Mouse (Mus musculus) intestine, embryonic 14.5 days (tissue): Measurements from ENCODE around the gene Agmat. TPM values are rescaled to one million over a fixed set of nuclear protein-coding genes. Genes with fewer than 3 reads are reported as not detected.

ENCODE experiments used
- ATAC-seq: fragments of 200-750 bp; cut with Nextera tagmentation; replicated peaks from 2 replicates; pipeline ENCODE4 v1.8.0; 2017; ENCODE audit warnings: low read depth, moderate number of reproducible peaks, moderate TSS enrichment, moderate library complexity; ENCODE audit not compliant: low FRiP score, low TSS enrichment
- DNase-seq: peaks from one replicate; pipeline ENCODE4 v3.0.0-alpha.2; 2018; ENCODE audit warnings: low spot score
- H3K27ac ChIP-seq: fragments of 300-500 bp; sonication (generic); 2 replicates; pipeline ENCODE4 v1.5.1; 2014; ENCODE audit warnings: low read depth, mild to moderate bottlenecking, control low read depth
- H3K27me3 ChIP-seq: fragments of 300-500 bp; sonication (generic); replicated peaks from 2 replicates; pipeline ENCODE4 v1.6.1; 2014; ENCODE audit warnings: low read length, control low read depth; ENCODE audit not compliant: control insufficient read depth, insufficient read depth
- H3K36me3 ChIP-seq: fragments of 300-500 bp; sonication (generic); 2 replicates; pipeline ENCODE4 v1.6.1; 2014; ENCODE audit warnings: low read length, control low read depth; ENCODE audit not compliant: control insufficient read depth, insufficient read depth
- H3K4me1 ChIP-seq: fragments of 300-500 bp; sonication (generic); replicated peaks from 2 replicates; pipeline ENCODE4 v1.6.1; 2014; ENCODE audit warnings: low read length, control low read depth, mixed read lengths; ENCODE audit not compliant: control insufficient read depth, insufficient read depth
- H3K4me2 ChIP-seq: fragments of 300-500 bp; sonication (generic); 2 replicates; pipeline ENCODE4 v1.6.1; 2014; ENCODE audit warnings: low read length
- H3K4me3 ChIP-seq: fragments of 300-500 bp; sonication (generic); 2 replicates; pipeline ENCODE4 v1.5.1; 2014; ENCODE audit warnings: low read depth, low read length, control low read depth, mixed read lengths
- H3K9ac ChIP-seq: fragments of 300-500 bp; sonication (generic); 2 replicates; pipeline ENCODE4 v1.6.1; 2014; ENCODE audit warnings: mild to moderate bottlenecking, low read length
- H3K9me3 ChIP-seq: fragments of 300-500 bp; sonication (generic); 2 replicates; pipeline ENCODE4 v1.6.1; 2016; ENCODE audit warnings: low read length, control low read depth; ENCODE audit not compliant: control insufficient read depth
- WGBS: fragments of 180-500 bp; shearing (Covaris S2); extraction: QIAGEN DNeasy Blood & Tissue Kit; methylation state at CpG from one replicate; pipeline ENCODE4 v1.1.7; 2014; 5-methylcytosine and 5-hydroxymethylcytosine counted together
- polyA plus RNA-seq: library from polyadenylated mRNA; unstranded; fragments of >200 nt; fragmentation: Nextera tagmentation; extraction: Ambion mirVana; gene quantifications from 2 replicates; pipeline ENCODE4 v1.2.1, GENCODE M21; 2014

Agmat gene
- polyA plus RNA-seq, 1 experiment from 2014 or later, result 12.7 TPM

- DNase-seq, result no peak
- Histone ChIP-seq H3K4me1 (peaks cover 24% of the 10 kb centered on the region), H3K9me3 (no peaks in the 10 kb centered on the region), H3K9ac (no peak overlapping the region), H3K4me2 (no peak overlapping the region), H3K36me3 (no peaks in the 10 kb centered on the region; the same call in 1 of the 2 replicates), H3K27ac (no peak overlapping the region), H3K27me3 (no peaks in the 10 kb centered on the region), H3K4me3 (no peak overlapping the region)
- WGBS, result 45% methylated on average over 3 of the region's 3 CpGs
- no peak for ATAC-seq
Measured at GRCm38 (mm10) chr4:141725738-141726137, 20.7 kb upstream of the Agmat start.

- H3K36me3 ChIP-seq, result no peaks in the 10 kb centered on the region
- H3K9ac ChIP-seq, result no peak overlapping the region
- 65% methylated on average over 3 of the region's 3 CpGs for WGBS
- H3K4me3 ChIP-seq, result no peak overlapping the region
- peak; percentile 66 for DNase-seq
- no peak overlapping the region for H3K4me2 ChIP-seq
- peak; percentile 71; the same call in 1 of the 2 replicates for ATAC-seq
- H3K9me3 ChIP-seq, result no peaks in the 10 kb centered on the region
- no peaks in the 10 kb centered on the region for H3K4me1 ChIP-seq
- H3K27me3 ChIP-seq, result no peaks in the 10 kb centered on the region
- peak overlapping the region; percentile 14; the same call in 1 of the 2 replicates for H3K27ac ChIP-seq
Measured at GRCm38 (mm10) chr4:141729266-141729665, 17.2 kb upstream of the Agmat start.

GRCm38 (mm10) chr4:141730401-141730800 is 16.1 kb upstream of the Agmat start:
- no peaks in the 10 kb centered on the region for H3K36me3 ChIP-seq
- H3K4me2 ChIP-seq, result no peak overlapping the region
- no peak overlapping the region for H3K9ac ChIP-seq
- DNase-seq, result no peak
- no peak overlapping the region for H3K27ac ChIP-seq
- H3K4me3 ChIP-seq, result no peak overlapping the region
- WGBS, result 81% methylated on average over 13 of the region's 13 CpGs
- ATAC-seq, result no peak
- H3K9me3 ChIP-seq, result no peaks in the 10 kb centered on the region
- peaks cover 4% of the 10 kb centered on the region; the same call in 1 of the 2 replicates for H3K4me1 ChIP-seq
- no peaks in the 10 kb centered on the region for H3K27me3 ChIP-seq

DNA sequence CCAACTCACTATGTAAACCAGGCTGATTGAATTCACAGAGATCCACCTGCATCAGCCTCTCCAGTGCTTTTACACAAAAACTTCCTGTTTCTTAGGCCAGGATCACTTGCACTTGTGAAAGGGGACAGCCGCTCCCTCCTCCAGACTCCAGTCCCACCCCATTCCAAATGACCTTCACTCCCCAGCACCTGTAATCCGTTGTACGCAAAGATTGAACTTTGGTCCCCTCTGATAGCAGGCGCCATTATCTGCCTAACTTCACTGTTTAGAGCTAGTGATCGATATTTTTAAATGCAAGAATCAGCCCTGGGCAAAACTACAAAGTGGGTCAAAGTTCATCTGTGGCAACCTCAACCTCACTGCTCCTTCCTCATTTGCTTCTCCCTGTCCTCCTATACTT is 14.7 kb upstream of the Agmat start:
- Histone ChIP-seq H3K9ac (no peak overlapping the region), H3K4me2 (no peak overlapping the region), H3K27ac (no peak overlapping the region), H3K36me3 (no peaks in the 10 kb centered on the region), H3K27me3 (no peaks in the 10 kb centered on the region), H3K4me3 (no peak overlapping the region), H3K4me1 (peaks cover 4% of the 10 kb centered on the region; the same call in 1 of the 2 replicates), H3K9me3 (no peaks in the 10 kb centered on the region)
- ATAC-seq (no peak; the same call in 1 of the 2 replicates), DNase-seq (no peak)
- 56% methylated on average over 5 of the region's 5 CpGs for WGBS

GRCm38 (mm10) chr4:141734446-141735205 is 11.8 kb upstream of the Agmat start:
- ATAC-seq, result peak; percentile 92
- Histone ChIP-seq H3K4me2 (peak overlapping the region; percentile 77), H3K27ac (peak overlapping the region; percentile 88), H3K4me1 (peaks cover 4% of the 10 kb centered on the region; the same call in 1 of the 2 replicates), H3K27me3 (no peaks in the 10 kb centered on the region), H3K9ac (peak overlapping the region; percentile 35), H3K4me3 (peak overlapping the region; percentile 38), H3K9me3 (no peaks in the 10 kb centered on the region), H3K36me3 (no peaks in the 10 kb centered on the region)
- peak; percentile 86 for DNase-seq
- WGBS, result 5% methylated on average over 24 of the region's 24 CpGs

DNA sequence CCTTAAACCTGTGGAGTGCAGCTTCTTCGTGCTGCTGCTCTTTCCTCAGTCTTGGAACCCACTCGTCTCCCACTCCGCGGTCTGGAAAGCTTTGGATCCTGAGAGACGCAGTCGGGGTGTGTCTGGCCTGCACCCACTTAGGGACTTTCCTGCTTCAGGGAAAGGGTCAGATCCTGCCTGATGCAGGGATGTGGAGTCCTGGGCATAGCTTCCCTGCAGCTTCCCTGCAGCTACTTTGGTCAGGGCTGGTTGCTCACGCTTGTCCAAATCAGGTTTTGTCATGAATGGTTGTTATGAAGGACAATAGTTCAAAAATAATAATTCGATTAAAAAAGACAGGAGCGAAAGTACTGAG is 11.3 kb upstream of the Agmat start:
- H3K36me3 ChIP-seq, result no peaks in the 10 kb centered on the region
- 25% methylated on average over 9 of the region's 9 CpGs for WGBS
- peak overlapping the region; percentile 88 for H3K27ac ChIP-seq
- DNase-seq (no peak), ATAC-seq (no peak)
- peak overlapping the region; percentile 38 for H3K4me3 ChIP-seq
- no peaks in the 10 kb centered on the region for H3K27me3 ChIP-seq
- peaks cover 4% of the 10 kb centered on the region; the same call in 1 of the 2 replicates for H3K4me1 ChIP-seq
- H3K4me2 ChIP-seq, result peak overlapping the region; percentile 77
- peak overlapping the region; percentile 27 for H3K9ac ChIP-seq
- H3K9me3 ChIP-seq, result no peaks in the 10 kb centered on the region

- Histone ChIP-seq H3K27ac (no peak overlapping the region), H3K9ac (no peak overlapping the region), H3K27me3 (no peaks in the 10 kb centered on the region), H3K9me3 (no peaks in the 10 kb centered on the region), H3K4me2 (no peak overlapping the region), H3K36me3 (no peaks in the 10 kb centered on the region), H3K4me1 (peaks cover 4% of the 10 kb centered on the region; the same call in 1 of the 2 replicates), H3K4me3 (no peak overlapping the region)
- WGBS, result 70% methylated on average over 4 of the region's 4 CpGs
- ATAC-seq, result no peak
- DNase-seq, result no peak
Measured at GRCm38 (mm10) chr4:141736856-141737255, 9.6 kb upstream of the Agmat start.

DNA sequence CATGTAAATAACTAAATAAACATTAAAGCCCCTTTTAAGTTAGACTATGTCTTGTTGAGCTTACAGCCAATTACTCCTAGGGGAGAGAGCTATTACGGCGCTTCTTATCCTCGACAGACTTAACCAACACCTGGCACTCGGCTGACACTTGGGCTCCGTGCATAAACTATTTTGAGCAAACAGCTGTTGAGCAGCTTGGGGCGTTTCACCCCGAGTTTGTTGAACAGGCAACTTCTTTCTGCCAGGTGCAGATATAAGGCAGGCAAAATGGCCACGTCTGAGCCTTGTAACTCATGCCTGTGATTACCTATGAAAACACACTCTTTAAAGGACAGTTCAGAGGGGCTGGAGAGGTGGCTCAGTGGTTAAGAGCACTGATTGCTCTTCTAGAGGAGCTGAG is 8.5 kb upstream of the Agmat start:
- no peak overlapping the region for H3K27ac ChIP-seq
- no peak overlapping the region for H3K4me3 ChIP-seq
- 70% methylated on average over 8 of the region's 8 CpGs for WGBS
- H3K4me2 ChIP-seq, result no peak overlapping the region
- DNase-seq, result no peak
- no peak for ATAC-seq
- H3K9me3 ChIP-seq, result no peaks in the 10 kb centered on the region
- H3K9ac ChIP-seq, result no peak overlapping the region
- no peaks in the 10 kb centered on the region for H3K36me3 ChIP-seq
- H3K4me1 ChIP-seq, result peaks cover 4% of the 10 kb centered on the region; the same call in 1 of the 2 replicates
- no peaks in the 10 kb centered on the region for H3K27me3 ChIP-seq

- Histone ChIP-seq H3K4me1 (no peaks in the 10 kb centered on the region), H3K27me3 (no peaks in the 10 kb centered on the region), H3K4me3 (no peak overlapping the region), H3K9ac (no peak overlapping the region), H3K9me3 (no peaks in the 10 kb centered on the region), H3K4me2 (no peak overlapping the region), H3K36me3 (no peaks in the 10 kb centered on the region), H3K27ac (no peak overlapping the region)
- peak; percentile 54 for ATAC-seq
- DNase-seq, result no peak
- 47% methylated on average over 9 of the region's 9 CpGs for whole genome bisulfite sequencing
Measured at GRCm38 (mm10) chr4:141741856-141742255, 4.6 kb upstream of the Agmat start.
